Mouse (Mus musculus): Measurements from ENCODE around the gene Carmil1. TPM values are rescaled to one million over a fixed set of nuclear protein-coding genes. Genes with fewer than 3 reads are reported as not detected.

Gene Carmil1
- polyA plus RNA-seq, 1 experiment from 2014 or later: 50.7 TPM

DNA sequence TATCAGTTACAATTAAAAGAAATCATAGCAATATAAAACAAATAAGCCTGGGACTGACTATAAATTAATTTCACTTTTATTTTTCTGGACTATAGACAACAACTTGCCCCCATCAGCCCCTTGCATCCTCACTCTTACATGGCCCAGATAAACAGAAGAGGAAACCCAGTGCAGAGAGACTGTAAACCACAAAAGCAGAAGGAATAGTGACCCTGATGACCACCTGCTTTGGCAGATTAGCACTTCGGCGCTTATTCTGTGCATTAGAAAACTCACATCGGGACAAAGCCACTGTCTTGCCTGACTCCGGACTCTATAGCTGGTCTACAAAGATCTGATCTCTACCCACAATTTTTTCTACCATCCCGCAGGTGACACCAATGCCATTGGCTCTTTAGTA, 188.5 kb downstream of the Carmil1 start:
- Histone ChIP-seq H3K27ac (ENCODE audit: low read depth) (no peak overlapping the region), H3K4me2 (no peak overlapping the region), H3K9ac (no peak overlapping the region), H3K9me3 (ENCODE audit: low read depth, low read length) (no peaks in the 10 kb centered on the region), H3K4me3 (ENCODE audit: low read depth, low read length) (no peak overlapping the region), H3K4me1 (ENCODE audit: insufficient read depth) (no peaks in the 10 kb centered on the region), H3K27me3 (ENCODE audit: insufficient read depth, low read length) (no peaks in the 10 kb centered on the region), H3K36me3 (ENCODE audit: insufficient read depth) (0 out of 2 replicates have a peak, but pooled peaks cover 11% of the 10 kb centered on the region)
- no peak for TF ChIP-seq CTCF (IDR thresholded peaks at IDR 0.05; ENCODE audit: low read depth)
- no peak for DNase-seq
- ATAC-seq (ENCODE audit: insufficient read depth): no peak
- 92% methylated on average over 5 of the region's 5 CpGs for WGBS

GRCm38 (mm10) chr13:24082153-24082552, 198.4 kb downstream of the Carmil1 start:
- Histone ChIP-seq H3K4me3 (ENCODE audit: low read depth, low read length) (no peak overlapping the region), H3K36me3 (ENCODE audit: insufficient read depth) (peaks cover 14% of the 10 kb centered on the region; the same call in 1 of the 2 replicates), H3K9me3 (ENCODE audit: low read depth, low read length) (no peaks in the 10 kb centered on the region), H3K4me1 (ENCODE audit: insufficient read depth) (no peaks in the 10 kb centered on the region), H3K27me3 (ENCODE audit: insufficient read depth, low read length) (no peaks in the 10 kb centered on the region), H3K27ac (ENCODE audit: low read depth) (no peak overlapping the region), H3K9ac (no peak overlapping the region), H3K4me2 (no peak overlapping the region)
- 62% methylated on average over 4 of the region's 4 CpGs for WGBS
- no peak for ATAC-seq (ENCODE audit: insufficient read depth)
- no peak for TF ChIP-seq CTCF (IDR thresholded peaks at IDR 0.05; ENCODE audit: low read depth)
- no peak for DNase-seq

- no peak for TF ChIP-seq CTCF (IDR thresholded peaks at IDR 0.05; ENCODE audit: low read depth)
- no peak overlapping the region for H3K4me2 ChIP-seq
- H3K36me3 ChIP-seq (ENCODE audit: insufficient read depth): peaks cover 12% of the 10 kb centered on the region; the same call in 1 of the 2 replicates
- H3K9me3 ChIP-seq (ENCODE audit: low read depth, low read length): no peaks in the 10 kb centered on the region
- no peak overlapping the region for H3K9ac ChIP-seq
- no peak overlapping the region for H3K4me3 ChIP-seq (ENCODE audit: low read depth, low read length)
- no peaks in the 10 kb centered on the region for H3K4me1 ChIP-seq (ENCODE audit: insufficient read depth)
- no peak overlapping the region for H3K27ac ChIP-seq (ENCODE audit: low read depth)
- DNase-seq: no peak
- WGBS: 82% methylated on average over 7 of the region's 7 CpGs
- ATAC-seq (ENCODE audit: insufficient read depth): no peak
- no peaks in the 10 kb centered on the region for H3K27me3 ChIP-seq (ENCODE audit: insufficient read depth, low read length)
These were observed 198.9 kb downstream of the Carmil1 start for GRCm38 (mm10) chr13:24081698-24082097.

GRCm38 (mm10) chr13:24072588-24072987, 208.0 kb downstream of the Carmil1 start:
- WGBS: 93% methylated on average over 10 of the region's 10 CpGs
- H3K4me1 ChIP-seq (ENCODE audit: insufficient read depth): no peaks in the 10 kb centered on the region
- ATAC-seq (ENCODE audit: insufficient read depth) (no peak), DNase-seq (no peak)
- TF ChIP-seq CTCF (IDR thresholded peaks at IDR 0.05; ENCODE audit: low read depth): no peak
- H3K27ac ChIP-seq (ENCODE audit: low read depth): no peak overlapping the region
- H3K9ac ChIP-seq: no peak overlapping the region
- no peak overlapping the region for H3K4me3 ChIP-seq (ENCODE audit: low read depth, low read length)
- no peaks in the 10 kb centered on the region for H3K27me3 ChIP-seq (ENCODE audit: insufficient read depth, low read length)
- H3K36me3 ChIP-seq (ENCODE audit: insufficient read depth): peaks cover 13% of the 10 kb centered on the region; the same call in 1 of the 2 replicates
- H3K9me3 ChIP-seq (ENCODE audit: low read depth, low read length): no peaks in the 10 kb centered on the region
- no peak overlapping the region for H3K4me2 ChIP-seq

DNA sequence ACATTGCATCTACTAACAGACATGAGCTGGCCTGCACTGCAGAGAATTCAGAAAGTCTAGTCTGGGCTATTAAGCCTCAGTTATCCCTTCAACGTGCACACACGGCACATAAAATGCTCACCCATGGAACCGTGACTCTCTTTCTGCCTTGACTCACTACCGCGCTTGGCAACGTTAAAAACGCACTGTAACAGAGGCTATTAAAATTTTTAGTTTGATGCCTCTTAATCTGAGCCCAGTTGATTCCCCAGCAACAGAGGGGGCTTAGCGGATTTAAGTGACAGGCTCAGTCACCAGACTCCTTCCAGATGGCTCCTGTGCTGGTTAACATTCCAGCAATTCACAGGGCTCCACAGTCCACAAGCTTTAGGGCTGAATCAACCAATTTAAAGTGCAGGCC, 213.0 kb downstream of the Carmil1 start:
- DNase-seq (no peak), ATAC-seq (ENCODE audit: insufficient read depth) (no peak)
- Histone ChIP-seq H3K36me3 (ENCODE audit: insufficient read depth) (0 out of 2 replicates have a peak, but pooled peaks cover 11% of the 10 kb centered on the region), H3K27me3 (ENCODE audit: insufficient read depth, low read length) (no peaks in the 10 kb centered on the region), H3K9ac (no peak overlapping the region), H3K9me3 (ENCODE audit: low read depth, low read length) (no peaks in the 10 kb centered on the region), H3K27ac (ENCODE audit: low read depth) (no peak overlapping the region), H3K4me3 (ENCODE audit: low read depth, low read length) (no peak overlapping the region), H3K4me1 (ENCODE audit: insufficient read depth) (no peaks in the 10 kb centered on the region), H3K4me2 (no peak overlapping the region)
- 89% methylated on average over 8 of the region's 8 CpGs for WGBS
- no peak for TF ChIP-seq CTCF (IDR thresholded peaks at IDR 0.05; ENCODE audit: low read depth)

- H3K27ac ChIP-seq (ENCODE audit: low read depth): no peak overlapping the region
- H3K9ac ChIP-seq: no peak overlapping the region
- no peak for TF ChIP-seq CTCF (IDR thresholded peaks at IDR 0.05; ENCODE audit: low read depth)
- no peaks in the 10 kb centered on the region for H3K9me3 ChIP-seq (ENCODE audit: low read depth, low read length)
- H3K36me3 ChIP-seq (ENCODE audit: insufficient read depth): peaks cover 11% of the 10 kb centered on the region; the same call in 1 of the 2 replicates
- H3K4me1 ChIP-seq (ENCODE audit: insufficient read depth): no peaks in the 10 kb centered on the region
- ATAC-seq (ENCODE audit: insufficient read depth) (no peak), DNase-seq (no peak)
- 35% methylated on average over 1 of the region's 1 CpGs for WGBS
- H3K27me3 ChIP-seq (ENCODE audit: insufficient read depth, low read length): no peaks in the 10 kb centered on the region
- no peak overlapping the region for H3K4me2 ChIP-seq
- H3K4me3 ChIP-seq (ENCODE audit: low read depth, low read length): no peak overlapping the region
These were observed 215.1 kb downstream of the Carmil1 start for GRCm38 (mm10) chr13:24065536-24065935.

GRCm38 (mm10) chr13:24062770-24063169, 217.8 kb downstream of the Carmil1 start:
- Histone ChIP-seq H3K4me3 (ENCODE audit: low read depth, low read length) (no peak overlapping the region), H3K27me3 (ENCODE audit: insufficient read depth, low read length) (no peaks in the 10 kb centered on the region), H3K4me2 (no peak overlapping the region), H3K27ac (ENCODE audit: low read depth) (no peak overlapping the region), H3K4me1 (ENCODE audit: insufficient read depth) (no peaks in the 10 kb centered on the region), H3K9ac (no peak overlapping the region), H3K36me3 (ENCODE audit: insufficient read depth) (peaks cover 9% of the 10 kb centered on the region; the same call in 1 of the 2 replicates), H3K9me3 (ENCODE audit: low read depth, low read length) (no peaks in the 10 kb centered on the region)
- DNase-seq (no peak), ATAC-seq (ENCODE audit: insufficient read depth) (no peak)
- TF ChIP-seq CTCF (IDR thresholded peaks at IDR 0.05; ENCODE audit: low read depth): no peak
- WGBS: 67% methylated on average over 4 of the region's 4 CpGs
